Mouse (Mus musculus) intestine, postnatal 0 days (tissue): ENCODE measurements around the gene Serpine1. TPM values are rescaled to one million over a fixed set of nuclear protein-coding genes. Genes with fewer than 3 reads are reported as not detected.

Experiments used
- ATAC-seq: fragments of 200-750 bp; cut with Nextera tagmentation; 2 replicates; pipeline ENCODE4 v1.8.0; 2017; ENCODE audit warnings: mild to moderate bottlenecking, moderate TSS enrichment, moderate library complexity
- H3K27ac ChIP-seq: fragments of 300-500 bp; sonication (generic); 2 replicates; pipeline ENCODE4 v1.5.1; 2014; ENCODE audit warnings: mild to moderate bottlenecking, low read depth, low read length, moderate library complexity
- H3K27me3 ChIP-seq: fragments of 300-500 bp; sonication (generic); replicated peaks from 2 replicates; pipeline ENCODE4 v1.6.1; 2014; ENCODE audit warnings: low read length, mixed read lengths; ENCODE audit not compliant: control insufficient read depth, insufficient read depth
- H3K36me3 ChIP-seq: fragments of 300-500 bp; sonication (generic); 2 replicates; pipeline ENCODE4 v1.6.1; 2014; ENCODE audit warnings: mild to moderate bottlenecking, moderate library complexity; ENCODE audit not compliant: control insufficient read depth, insufficient read depth
- H3K4me1 ChIP-seq: fragments of 300-500 bp; sonication (generic); replicated peaks from 2 replicates; pipeline ENCODE4 v1.6.1; 2014; ENCODE audit warnings: antibody characterized with exemption, low read length, mixed read lengths; ENCODE audit not compliant: control insufficient read depth, insufficient read depth
- H3K4me2 ChIP-seq: fragments of 300-500 bp; sonication (generic); replicated peaks from 2 replicates; pipeline ENCODE4 v1.6.1; 2014; ENCODE audit warnings: low read depth, mild to moderate bottlenecking, moderate library complexity
- H3K4me3 ChIP-seq: fragments of 300-500 bp; sonication (generic); 2 replicates; pipeline ENCODE4 v1.5.1; 2014; ENCODE audit warnings: low read depth, low read length
- H3K9ac ChIP-seq: fragments of 300-500 bp; sonication (generic); 2 replicates; pipeline ENCODE4 v1.6.1; 2014; ENCODE audit warnings: mild to moderate bottlenecking, low read depth, low read length
- H3K9me3 ChIP-seq: fragments of 300-500 bp; sonication (generic); 2 replicates; pipeline ENCODE4 v1.6.1; 2016; ENCODE audit warnings: mixed run types; ENCODE audit not compliant: control insufficient read depth
- CTCF ChIP-seq: sonication (generic); IDR thresholded peaks from 2 replicates; pipeline ENCODE4 v1.5.1; 2016; ENCODE audit warnings: low read depth, mild to moderate bottlenecking, control low read depth, antibody characterized with exemption, moderate library complexity
- WGBS: fragments of 180-500 bp; shearing (Covaris S2); extraction: QIAGEN DNeasy Blood & Tissue Kit; methylation state at CpG from one replicate; pipeline ENCODE4 v1.1.7; 2014; 5-methylcytosine and 5-hydroxymethylcytosine counted together
- polyA plus RNA-seq: library from polyadenylated mRNA; unstranded; fragments of >200 nt; fragmentation: Nextera tagmentation; extraction: Ambion mirVana; gene quantifications from 2 replicates; pipeline ENCODE4 v1.2.1, GENCODE M21; 2015

Gene Serpine1
- polyA plus RNA-seq, 1 experiment from 2014 or later: 0.20 TPM

DNA sequence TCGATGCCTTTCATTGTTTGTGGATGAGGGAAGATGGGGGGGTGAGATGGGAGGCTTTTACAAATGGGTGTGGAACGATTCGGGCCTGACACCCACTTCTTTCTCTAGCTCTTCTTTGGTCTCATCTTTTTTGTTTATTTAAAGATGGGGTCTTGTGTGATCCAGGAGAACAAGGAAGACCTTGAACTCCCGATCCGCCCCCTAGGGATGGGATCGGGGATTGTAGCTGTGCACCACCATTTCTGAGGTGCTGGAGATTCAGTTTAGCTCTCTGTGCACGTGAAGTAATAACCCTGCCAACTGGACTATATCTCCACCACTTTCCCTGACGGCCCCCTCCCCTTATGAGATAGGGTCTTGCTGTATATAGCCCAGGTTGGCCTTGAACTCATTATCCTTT, 6.1 kb downstream of the Serpine1 start:
- WGBS: 72% methylated on average over 8 of the region's 8 CpGs

GRCm38 (mm10) chr5:137065454-137065853, 6.6 kb downstream of the Serpine1 start:
- no peak overlapping the region for H3K27ac ChIP-seq
- ATAC-seq: no peak
- no peaks in the 10 kb centered on the region for H3K4me1 ChIP-seq
- WGBS: 65% methylated on average over 6 of the region's 6 CpGs
- H3K9ac ChIP-seq: no peak overlapping the region
- no peaks in the 10 kb centered on the region for H3K9me3 ChIP-seq
- no peaks in the 10 kb centered on the region for H3K36me3 ChIP-seq
- H3K4me2 ChIP-seq: no peak overlapping the region
- no peaks in the 10 kb centered on the region for H3K27me3 ChIP-seq
- H3K4me3 ChIP-seq: no peak overlapping the region
- TF ChIP-seq CTCF: no peak

More for the DNA sequence above, 6.1 kb downstream of the Serpine1 start:
- Histone ChIP-seq H3K27me3 (0 out of 2 replicates have a peak, but pooled peaks cover under 1% of the 10 kb centered on the region), H3K9ac (no peak overlapping the region), H3K27ac (no peak overlapping the region), H3K4me1 (no peaks in the 10 kb centered on the region), H3K4me3 (no peak overlapping the region), H3K36me3 (no peaks in the 10 kb centered on the region), H3K4me2 (no peak overlapping the region), H3K9me3 (no peaks in the 10 kb centered on the region)
- no peak for TF ChIP-seq CTCF
- no peak for ATAC-seq

DNA sequence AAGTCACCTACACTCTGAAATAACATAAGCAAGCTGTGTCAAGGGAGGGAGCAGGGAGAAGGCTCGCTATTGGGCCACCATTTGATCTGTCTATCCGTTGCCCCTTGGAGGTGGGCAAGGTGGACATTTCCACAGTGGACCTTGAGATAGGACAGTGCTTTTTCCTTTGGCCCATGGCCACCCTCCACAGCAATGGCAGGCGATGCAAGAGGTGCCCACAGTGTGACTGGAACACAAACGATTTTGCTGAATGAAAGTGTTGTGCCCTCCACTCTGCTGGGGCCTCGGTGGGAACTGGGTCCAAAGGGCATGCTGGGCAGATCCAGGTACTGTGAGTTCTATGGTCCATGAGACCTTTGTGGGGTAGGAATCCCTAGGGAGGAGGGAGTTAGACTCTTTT, 9.5 kb downstream of the Serpine1 start:
- Histone ChIP-seq H3K9me3 (no peaks in the 10 kb centered on the region), H3K4me3 (no peak overlapping the region), H3K36me3 (no peaks in the 10 kb centered on the region), H3K4me2 (no peak overlapping the region), H3K9ac (no peak overlapping the region), H3K27me3 (no peaks in the 10 kb centered on the region), H3K4me1 (no peaks in the 10 kb centered on the region), H3K27ac (no peak overlapping the region)
- no peak for ATAC-seq
- WGBS: 63% methylated on average over 5 of the region's 5 CpGs
- TF ChIP-seq CTCF: no peak

GRCm38 (mm10) chr5:137061809-137062481, 10.1 kb downstream of the Serpine1 start:
- Histone ChIP-seq H3K4me1 (no peaks in the 10 kb centered on the region), H3K36me3 (no peaks in the 10 kb centered on the region), H3K4me2 (no peak overlapping the region), H3K4me3 (no peak overlapping the region), H3K9ac (no peak overlapping the region), H3K27me3 (no peaks in the 10 kb centered on the region), H3K9me3 (no peaks in the 10 kb centered on the region), H3K27ac (no peak overlapping the region)
- TF ChIP-seq CTCF: peak; percentile 62
- ATAC-seq: peak; percentile 22; the same call in 1 of the 2 replicates
- WGBS: 17% methylated on average over 11 of the region's 12 CpGs

DNA sequence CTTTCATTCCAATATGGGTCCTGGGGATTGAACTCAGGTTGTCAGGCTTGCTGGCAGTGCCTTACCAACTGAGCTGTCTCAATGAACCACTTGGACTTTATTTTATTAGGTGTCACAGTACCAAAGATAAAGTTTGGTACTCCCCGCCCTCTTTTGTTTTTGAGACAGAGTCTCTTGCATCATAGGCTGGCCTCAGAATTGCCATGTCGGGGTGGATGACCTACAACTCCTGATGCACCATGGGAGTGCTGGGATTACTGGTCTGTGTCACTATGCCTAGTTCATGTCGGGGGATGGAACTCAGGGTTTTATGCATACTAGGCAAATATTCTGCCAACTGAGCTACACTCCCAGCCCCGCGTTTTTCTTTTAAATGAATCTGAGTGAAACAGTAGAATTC, 17.2 kb downstream of the Serpine1 start:
- Histone ChIP-seq H3K4me3 (no peak overlapping the region), H3K27me3 (no peaks in the 10 kb centered on the region), H3K9me3 (no peaks in the 10 kb centered on the region), H3K4me2 (no peak overlapping the region), H3K27ac (no peak overlapping the region), H3K9ac (no peak overlapping the region), H3K4me1 (0 out of 2 replicates have a peak, but pooled peaks cover 2% of the 10 kb centered on the region), H3K36me3 (no peaks in the 10 kb centered on the region)
- 64% methylated on average over 5 of the region's 5 CpGs for WGBS
- ATAC-seq: peak; percentile 44; the same call in 1 of the 2 replicates
- TF ChIP-seq CTCF: no peak

DNA sequence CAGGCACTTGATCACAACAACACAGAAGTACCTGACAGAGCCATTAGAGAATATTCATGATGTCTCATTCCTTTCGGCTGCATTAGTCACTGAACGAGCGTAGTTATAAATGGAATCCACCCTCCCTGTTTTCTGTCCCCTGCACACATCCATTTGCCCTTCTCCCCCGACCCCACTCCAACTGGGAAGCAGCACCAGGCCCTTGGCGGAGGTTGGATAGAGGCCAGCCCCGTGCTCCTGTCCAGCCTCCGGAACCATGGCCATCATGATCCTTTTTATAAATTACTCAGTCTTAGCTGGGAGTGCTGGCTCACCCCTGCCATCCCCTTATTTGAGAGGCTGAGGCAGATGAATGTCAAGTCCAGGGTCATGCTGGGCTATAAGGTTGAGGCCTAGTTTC, 17.8 kb downstream of the Serpine1 start:
- 0 out of 2 replicates have a peak, but pooled peaks cover 2% of the 10 kb centered on the region for H3K4me1 ChIP-seq
- WGBS: 84% methylated on average over 7 of the region's 7 CpGs
- no peak overlapping the region for H3K27ac ChIP-seq
- no peak for TF ChIP-seq CTCF
- no peaks in the 10 kb centered on the region for H3K36me3 ChIP-seq
- H3K4me3 ChIP-seq: no peak overlapping the region
- no peaks in the 10 kb centered on the region for H3K27me3 ChIP-seq
- H3K9me3 ChIP-seq: no peaks in the 10 kb centered on the region
- ATAC-seq: no peak
- H3K9ac ChIP-seq: no peak overlapping the region
- no peak overlapping the region for H3K4me2 ChIP-seq
